Mouse (Mus musculus): ENCODE measurements around the gene Gm20708. TPM values are rescaled to one million over a fixed set of nuclear protein-coding genes. Genes with fewer than 3 reads are reported as not detected.

Gm20708 gene
- total RNA-seq, 2 experiments from 2014 or later = 0.86 to 2.6 TPM

DNA sequence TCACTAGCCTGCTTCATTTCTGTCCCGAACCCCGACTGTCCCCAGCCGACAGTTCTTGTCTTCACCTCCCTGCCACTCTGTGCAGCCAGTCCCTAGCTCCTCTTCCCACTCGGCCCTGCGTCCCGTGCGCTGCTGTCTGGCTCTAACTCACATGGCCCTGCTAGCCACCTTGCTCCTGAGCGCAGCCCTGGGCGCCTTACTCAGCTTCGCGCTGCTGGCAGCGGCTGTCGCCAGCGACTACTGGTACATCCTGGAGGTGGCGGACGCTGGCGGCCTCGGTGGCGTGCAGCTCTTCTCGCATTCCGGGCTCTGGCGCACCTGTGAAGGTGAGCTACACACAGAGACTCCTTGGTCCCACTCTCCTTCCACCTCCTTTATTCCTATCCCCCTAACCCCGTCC is 51.1 kb downstream of the Gm20708 start, which contains the start of gene Tmem235:
TSS of gene Tmem235 (plus strand) at position 152 of the 400 bp plus-strand sequence.
- peak in 1 of 2 experiments; percentile 20 for DNase-seq (ENCODE audit: low spot score in 2 of 2)

- no peak for DNase-seq (ENCODE audit: low spot score in 2 of 2)
These were observed 53.8 kb downstream of the Gm20708 start for GRCm38 (mm10) chr11:117863174-117863856.

GRCm38 (mm10) chr11:117864805-117865204 is 55.3 kb downstream of the Gm20708 start:
- DNase-seq (ENCODE audit: low spot score in 2 of 2) = no peak

DNA sequence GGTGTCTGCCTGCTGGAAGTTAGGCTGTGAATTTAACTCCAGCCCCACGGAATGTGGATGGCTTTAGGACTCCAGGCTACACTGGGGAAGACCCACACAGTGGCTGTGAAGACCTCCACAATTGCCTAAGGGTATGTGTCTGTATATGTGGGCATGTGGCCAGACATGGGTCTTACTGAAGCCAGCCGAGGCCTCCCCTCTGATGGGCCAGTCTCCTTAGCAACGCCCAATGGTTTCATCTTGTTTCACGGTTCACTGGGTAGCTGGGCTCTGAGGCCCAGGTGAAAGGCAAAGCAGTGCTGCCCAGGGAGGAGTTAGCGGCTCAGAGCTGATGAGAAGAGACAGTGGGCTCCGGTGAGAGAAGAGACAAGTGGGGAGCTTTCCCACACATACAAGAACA is 56.5 kb downstream of the Gm20708 start:
- no peak for DNase-seq (ENCODE audit: low spot score in 2 of 2)

DNA sequence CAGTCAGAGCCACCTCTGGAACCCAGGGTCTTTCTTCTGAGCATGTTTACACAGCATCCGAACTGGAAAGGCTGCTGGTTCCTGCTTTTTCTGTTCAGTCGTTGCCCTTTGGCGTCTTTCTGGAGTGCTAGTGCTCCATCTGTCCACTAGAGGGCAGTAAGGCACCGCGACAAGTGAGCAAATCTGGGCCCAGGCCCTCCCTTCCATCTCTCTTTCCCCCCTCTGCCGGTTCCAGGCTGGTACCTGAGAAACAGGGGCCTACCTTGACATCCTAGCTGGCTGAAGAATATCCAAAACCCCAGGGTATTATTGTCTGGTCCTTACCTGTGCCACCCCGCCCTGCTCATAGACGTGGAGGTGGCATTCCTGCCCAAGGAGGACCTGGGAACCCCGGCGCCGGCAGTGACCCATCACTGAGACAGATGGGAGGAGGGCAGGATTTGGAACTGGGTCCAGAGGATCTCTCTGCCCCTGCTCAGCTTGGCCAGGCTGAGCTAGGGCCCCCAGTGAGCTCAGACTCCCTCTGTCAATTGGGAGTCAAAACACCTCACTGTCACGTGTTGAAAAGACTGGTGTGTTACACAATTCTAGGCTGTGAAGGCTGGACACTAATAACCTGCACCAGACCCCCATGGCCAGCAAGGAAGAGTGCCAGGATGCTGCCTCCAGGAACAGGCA is 61.4 kb downstream of the Gm20708 start:
- DNase-seq (ENCODE audit: low spot score in 2 of 2) = peak; percentile 81

- DNase-seq (ENCODE audit: low spot score in 2 of 2) = no peak
These were observed 61.9 kb downstream of the Gm20708 start for GRCm38 (mm10) chr11:117871376-117871775.

- DNase-seq (ENCODE audit: low spot score in 2 of 2) = no peak
These were observed 62.6 kb downstream of the Gm20708 start for GRCm38 (mm10) chr11:117871911-117872584.

- DNase-seq (ENCODE audit: low spot score in 2 of 2) = peak; percentile 80 to 82
These were observed 63.6 kb downstream of the Gm20708 start, which contains the start of gene Tha1 for GRCm38 (mm10) chr11:117872861-117873608. Tha1 (minus strand) TSS chr11:117873481.

GRCm38 (mm10) chr11:117874419-117874818 is 65.0 kb downstream of the Gm20708 start:
- DNase-seq (ENCODE audit: low spot score in 2 of 2) = no peak

DNA sequence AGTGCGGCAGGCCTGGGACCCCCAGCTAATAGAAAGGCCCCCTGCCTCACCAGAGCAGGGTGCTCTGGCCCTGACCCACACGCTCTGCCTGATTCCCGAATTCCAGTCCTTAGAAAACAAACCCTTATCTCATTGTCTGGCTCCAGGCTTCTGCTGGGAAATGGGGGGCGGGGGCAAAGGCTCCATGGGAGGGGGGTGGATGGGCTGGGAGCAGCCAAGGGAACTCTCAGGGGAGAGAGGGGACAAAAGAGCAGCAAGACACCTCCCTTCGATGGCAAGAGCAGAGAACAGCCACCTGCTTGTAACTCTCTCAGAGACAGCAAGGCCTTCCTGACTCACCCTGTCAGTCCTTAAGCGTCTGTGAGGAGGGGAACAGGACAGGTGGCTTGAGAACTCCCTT is 66.2 kb downstream of the Gm20708 start:
- DNase-seq (ENCODE audit: low spot score in 2 of 2) = no peak

GRCm38 (mm10) chr11:117877917-117878745 is 68.7 kb downstream of the Gm20708 start:
- DNase-seq (ENCODE audit: low spot score in 2 of 2) = peak in 1 of 2 experiments; percentile 26

- no peak for DNase-seq (ENCODE audit: low spot score in 2 of 2)
These were observed 69.4 kb downstream of the Gm20708 start for GRCm38 (mm10) chr11:117878892-117879291.

DNA sequence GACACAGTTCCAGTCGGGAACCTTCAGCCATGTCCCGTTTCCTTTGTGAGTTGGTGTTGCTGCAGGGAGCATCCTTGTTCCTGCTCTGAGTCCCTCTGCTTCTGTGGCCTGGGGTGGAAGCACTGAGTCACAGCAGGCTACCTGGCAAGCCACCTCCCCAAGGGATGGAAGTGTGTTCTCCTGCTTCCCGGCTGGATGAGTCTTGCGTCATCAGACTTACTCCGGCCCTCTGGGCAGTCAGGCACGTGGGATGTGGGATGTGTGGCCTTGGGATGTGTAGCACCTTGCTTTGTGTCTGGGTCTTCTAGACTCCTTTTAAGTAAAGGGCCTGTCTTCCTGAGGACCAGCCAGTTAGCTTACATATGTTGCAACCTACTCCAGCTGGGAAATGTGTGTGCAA is 70.2 kb downstream of the Gm20708 start:
- no peak for DNase-seq (ENCODE audit: low spot score in 2 of 2)

DNA sequence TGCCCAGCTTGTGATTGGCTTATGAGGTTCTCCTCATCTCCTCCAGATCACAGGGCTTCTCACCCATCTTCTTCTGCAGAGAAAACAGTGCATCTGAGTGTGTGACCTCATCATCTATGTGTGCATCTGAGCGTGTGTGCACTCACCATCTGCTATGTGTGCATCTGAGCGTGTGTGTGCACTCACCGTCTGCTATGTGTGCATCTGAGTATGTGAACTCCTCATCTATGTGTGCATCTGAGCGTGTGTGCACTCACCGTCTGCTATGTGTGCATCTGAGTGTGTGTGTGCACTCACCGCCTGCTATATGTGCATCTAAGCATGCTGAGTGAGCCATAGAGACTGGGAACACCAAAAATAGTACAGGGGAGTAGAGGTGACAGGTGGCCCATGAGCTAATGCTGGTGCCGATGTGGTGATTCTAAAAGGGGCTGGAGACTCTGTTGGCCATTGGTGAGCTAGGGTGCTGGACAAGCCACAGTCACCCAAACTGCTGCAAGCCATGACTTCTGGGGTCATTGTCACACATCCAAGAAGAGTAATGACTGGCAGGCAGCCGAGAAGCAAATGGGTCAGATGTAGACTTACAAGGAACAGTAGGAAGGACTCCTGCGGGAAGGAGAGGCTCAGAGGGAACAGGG is 71.0 kb downstream of the Gm20708 start:
- DNase-seq (ENCODE audit: low spot score in 2 of 2) = no peak

DNA sequence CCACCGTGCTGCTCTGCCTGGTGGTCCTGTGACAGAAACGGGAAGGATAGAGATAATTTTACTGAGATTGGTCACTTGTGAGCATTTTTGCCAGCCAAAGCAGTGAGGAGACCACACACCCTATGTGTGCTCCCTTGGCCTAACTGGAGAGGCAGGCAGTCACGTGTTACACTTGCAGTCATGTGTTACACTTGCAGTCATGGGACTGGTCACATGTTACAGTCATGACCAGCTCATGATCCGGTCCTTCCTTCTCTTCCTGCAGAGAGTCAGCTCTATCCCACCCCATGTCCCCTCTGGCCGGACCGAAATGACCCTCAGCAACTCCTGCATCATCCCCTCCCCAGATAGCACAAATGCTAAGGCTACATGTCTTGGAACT is 71.5 kb downstream of the Gm20708 start:
- DNase-seq (ENCODE audit: low spot score in 2 of 2) = no peak

- no peak for DNase-seq (ENCODE audit: low spot score in 2 of 2)
These were observed 72.3 kb downstream of the Gm20708 start for GRCm38 (mm10) chr11:117881787-117882186.

DNA sequence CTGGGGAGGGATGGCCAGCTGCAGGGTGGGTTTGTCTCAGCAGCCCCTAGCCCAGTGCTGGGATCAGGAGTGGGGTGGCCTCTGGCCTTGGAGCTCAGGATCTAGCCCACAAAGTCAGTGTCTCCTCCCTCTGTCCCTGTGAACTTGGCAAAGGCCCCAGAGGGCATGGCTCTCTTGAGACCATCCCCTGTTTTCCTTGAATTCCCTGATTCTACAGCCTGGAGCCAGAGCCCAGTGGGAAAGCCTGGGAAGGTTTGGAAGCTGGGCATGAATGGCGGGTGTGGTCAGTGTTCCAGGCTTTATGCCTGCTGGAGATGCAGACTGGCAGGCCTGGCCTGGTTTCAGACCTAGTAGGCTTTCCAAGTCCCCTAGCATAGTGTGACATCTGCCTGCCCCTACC is 72.7 kb downstream of the Gm20708 start:
- DNase-seq (ENCODE audit: low spot score in 2 of 2) = no peak

GRCm38 (mm10) chr11:117886000-117886399 is 76.5 kb downstream of the Gm20708 start:
- DNase-seq (ENCODE audit: low spot score in 2 of 2) = no peak

DNA sequence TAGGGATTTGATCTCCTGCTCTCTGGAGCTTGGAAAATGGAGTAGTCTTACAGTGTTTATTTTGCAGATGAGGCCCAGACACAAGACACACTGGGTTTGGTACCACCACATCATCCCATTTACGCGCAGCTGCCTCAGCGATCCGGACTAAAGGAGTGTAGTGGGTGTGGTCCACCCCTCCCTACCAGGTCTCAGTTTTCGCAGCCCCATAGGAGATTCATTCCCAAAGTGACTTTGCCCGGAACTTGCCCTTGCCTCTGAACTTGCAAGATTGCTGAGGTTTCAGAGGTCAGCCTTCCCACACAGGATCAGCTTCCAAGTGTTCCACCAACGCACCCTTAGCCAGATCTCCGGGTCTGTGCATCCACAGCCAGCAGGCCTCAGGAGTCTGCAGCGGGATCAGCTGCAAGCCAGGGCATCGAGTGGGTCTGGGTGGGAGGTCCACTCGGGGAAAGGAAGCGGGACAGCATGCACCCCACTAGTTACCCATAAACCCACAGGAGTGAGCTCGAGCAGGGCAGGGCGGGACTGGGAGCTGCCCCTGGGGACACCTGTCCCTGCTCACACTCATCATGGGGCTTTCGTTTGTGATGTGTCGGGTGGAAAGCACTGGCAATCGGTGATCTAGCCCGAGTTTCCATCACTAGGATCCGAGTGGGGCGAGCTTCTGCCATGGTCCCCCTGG is 78.8 kb downstream of the Gm20708 start:
- DNase-seq (ENCODE audit: low spot score in 2 of 2) = no peak

All from left cerebral cortex, adult 18-20 months (tissue).